Mouse (Mus musculus) liver, embryonic 14.5 days (tissue): ENCODE measurements around the gene Hyal6. TPM values are rescaled to one million over a fixed set of nuclear protein-coding genes. Genes with fewer than 3 reads are reported as not detected.
A peak's percentile ranks its signal among the peaks of the same experiment; 100 is the strongest.

Source experiments
- ATAC-seq: fragments of 200-750 bp; cut with Nextera tagmentation; 2 replicates; pipeline ENCODE4 v1.8.0; 2017; ENCODE audit warnings: moderate number of reproducible peaks, mild to moderate bottlenecking, moderate library complexity; ENCODE audit not compliant: insufficient read depth
- DNase-seq, 3 experiments: peaks; one replicate each; pipeline ENCODE4 v3.0.0-alpha.2; 2012 to 2013; ENCODE audit warnings: low read depth in 3 of 3, low spot score in 3 of 3
- H3K27ac ChIP-seq: fragments of 300-500 bp; sonication (generic); 2 replicates; pipeline ENCODE4 v1.5.1; 2014; ENCODE audit warnings: moderate library complexity, mild to moderate bottlenecking, control low read depth, inconsistent platforms
- H3K27me3 ChIP-seq: fragments of 300-500 bp; sonication (generic); 2 replicates; pipeline ENCODE4 v1.6.1; 2014; ENCODE audit warnings: mild to moderate bottlenecking, low read length, moderate library complexity; ENCODE audit not compliant: control insufficient read depth, insufficient read depth
- H3K36me3 ChIP-seq: fragments of 300-500 bp; sonication (generic); replicated peaks from 2 replicates; pipeline ENCODE4 v1.6.1; 2014; ENCODE audit warnings: low read depth; ENCODE audit not compliant: control insufficient read depth, insufficient read depth
- H3K4me1 ChIP-seq, 2 experiments: fragments of 200-500 bp in 1 of 2; fragments of 300-500 bp in 1 of 2; sonication (generic) in 1 of 2; replicated peaks; 2 replicates each; pipeline ENCODE4 v1.6.1; 2012 to 2014; ENCODE audit warnings: antibody characterized with exemption in 1 of 2, inconsistent platforms in 1 of 2, low read length in 1 of 2; ENCODE audit not compliant: control insufficient read depth in 2 of 2, insufficient read depth in 2 of 2
- H3K4me2 ChIP-seq: fragments of 300-500 bp; sonication (generic); 2 replicates; pipeline ENCODE4 v1.6.1; 2014; ENCODE audit warnings: low read depth, mild to moderate bottlenecking, control low read depth, moderate library complexity
- H3K4me3 ChIP-seq, 2 experiments: fragments of 200-500 bp in 1 of 2; fragments of 300-500 bp in 1 of 2; sonication (generic) in 1 of 2; 2 replicates each; pipeline ENCODE4 v1.5.1; 2012 to 2014; ENCODE audit warnings: low read depth in 2 of 2, low read length in 2 of 2, mild to moderate bottlenecking in 2 of 2, control low read depth in 1 of 2, inconsistent platforms in 1 of 2, moderate library complexity in 1 of 2; ENCODE audit not compliant: insufficient read depth in 1 of 2
- H3K9ac ChIP-seq: fragments of 300-500 bp; sonication (generic); replicated peaks from 2 replicates; pipeline ENCODE4 v1.6.1; 2014; ENCODE audit warnings: mild to moderate bottlenecking, control low read depth, moderate library complexity
- H3K9me3 ChIP-seq: fragments of 300-500 bp; sonication (generic); 2 replicates; pipeline ENCODE4 v1.6.1; 2016; ENCODE audit warnings: low read length, mixed read lengths; ENCODE audit not compliant: control insufficient read depth
- CTCF ChIP-seq: IDR thresholded peaks from 2 replicates; pipeline ENCODE4 v1.5.1; 2016; ENCODE audit warnings: antibody characterized with exemption, low read depth, control low read depth
- EP300 ChIP-seq: IDR thresholded peaks from 2 replicates; pipeline ENCODE4 v1.6.1; 2016; ENCODE audit warnings: antibody characterized with exemption, low read depth
- WGBS: fragments of 180-500 bp; shearing (Covaris S2); extraction: QIAGEN DNeasy Blood & Tissue Kit; methylation state at CpG from one replicate; pipeline ENCODE4 v1.1.7; 2014; ENCODE audit not compliant: insufficient replicate concordance; 5-methylcytosine and 5-hydroxymethylcytosine counted together
- polyA plus RNA-seq, 2 experiments: library from polyadenylated mRNA; depleted of rRNA in 1 of 2; stranded (reverse) in 1 of 2; unstranded in 1 of 2; fragments of >200 nt; fragmentation: Nextera tagmentation in 1 of 2; extraction: Ambion mirVana in 1 of 2; gene quantifications; 2 replicates each; pipeline versions ENCODE4 v1.2.1 to v1.2.3; 2012 to 2014

The Hyal6 gene
- polyA plus RNA-seq, 2 experiments, result 0.03 TPM; not detected in 1

- 60% methylated on average over 5 of the region's 5 CpGs for WGBS
- DNase-seq (no peak), ATAC-seq (no peak)
- no peaks in the 10 kb centered on the region for H3K9me3 ChIP-seq
- H3K4me2 ChIP-seq, result no peak overlapping the region
- H3K27me3 ChIP-seq, result no peaks in the 10 kb centered on the region
- H3K36me3 ChIP-seq, result no peaks in the 10 kb centered on the region
- TF ChIP-seq CTCF (no peak), EP300 (no peak)
- H3K4me1 ChIP-seq, result no peaks in the 10 kb centered on the region
- no peak overlapping the region for H3K9ac ChIP-seq
- H3K4me3 ChIP-seq, result no peak overlapping the region
- H3K27ac ChIP-seq, result no peak overlapping the region
These were observed 26.0 kb upstream of the Hyal6 start for GRCm38 (mm10) chr6:24707090-24707489.

GRCm38 (mm10) chr6:24707499-24707898 is 25.5 kb upstream of the Hyal6 start:
- Histone ChIP-seq H3K9me3 (no peaks in the 10 kb centered on the region), H3K27ac (no peak overlapping the region), H3K36me3 (no peaks in the 10 kb centered on the region), H3K27me3 (no peaks in the 10 kb centered on the region), H3K4me1 (no peaks in the 10 kb centered on the region), H3K9ac (no peak overlapping the region), H3K4me3 (no peak overlapping the region), H3K4me2 (no peak overlapping the region)
- 38% methylated on average over 2 of the region's 2 CpGs for WGBS
- ATAC-seq (no peak), DNase-seq (no peak)
- TF ChIP-seq EP300, result no peak
- no peak for TF ChIP-seq CTCF

GRCm38 (mm10) chr6:24721317-24722099 is 11.5 kb upstream of the Hyal6 start:
- no peaks in the 10 kb centered on the region for H3K27me3 ChIP-seq
- H3K9ac ChIP-seq, result no peak overlapping the region
- H3K36me3 ChIP-seq, result no peaks in the 10 kb centered on the region
- no peak overlapping the region for H3K4me3 ChIP-seq
- peak; percentile 52 for TF ChIP-seq CTCF
- TF ChIP-seq EP300, result no peak
- WGBS, result 23% methylated on average over 13 of the region's 13 CpGs
- no peak overlapping the region for H3K27ac ChIP-seq
- H3K4me1 ChIP-seq, result no peaks in the 10 kb centered on the region
- H3K4me2 ChIP-seq, result no peak overlapping the region
- peak in 1 of 3 experiments; percentile 2 for DNase-seq
- no peaks in the 10 kb centered on the region for H3K9me3 ChIP-seq
- no peak for ATAC-seq

- no peak overlapping the region for H3K27ac ChIP-seq
- no peak for TF ChIP-seq CTCF
- TF ChIP-seq EP300, result no peak
- H3K9me3 ChIP-seq, result no peaks in the 10 kb centered on the region
- no peaks in the 10 kb centered on the region for H3K4me1 ChIP-seq
- ATAC-seq, result no peak
- no peaks in the 10 kb centered on the region for H3K27me3 ChIP-seq
- 11% methylated on average over 1 of the region's 1 CpGs for WGBS
- no peaks in the 10 kb centered on the region for H3K36me3 ChIP-seq
- no peak overlapping the region for H3K9ac ChIP-seq
- H3K4me3 ChIP-seq, result no peak overlapping the region
- no peak for DNase-seq
- H3K4me2 ChIP-seq, result no peak overlapping the region
These were observed 4.9 kb upstream of the Hyal6 start for GRCm38 (mm10) chr6:24728130-24728529.

- Histone ChIP-seq H3K4me3 (no peak overlapping the region), H3K27ac (no peak overlapping the region), H3K27me3 (no peaks in the 10 kb centered on the region), H3K9me3 (no peaks in the 10 kb centered on the region), H3K36me3 (no peaks in the 10 kb centered on the region), H3K4me2 (no peak overlapping the region), H3K9ac (no peak overlapping the region), H3K4me1 (no peaks in the 10 kb centered on the region)
- ATAC-seq (no peak), DNase-seq (no peak)
- TF ChIP-seq CTCF (no peak), EP300 (no peak)
- WGBS, result 60% methylated on average over 6 of the region's 6 CpGs
These were observed 1.5 kb downstream of the Hyal6 start for GRCm38 (mm10) chr6:24734565-24734964.
